Mouse (Mus musculus) neural tube, embryonic 13.5 days (tissue): ENCODE measurements around the gene Tmem135. TPM values are rescaled to one million over a fixed set of nuclear protein-coding genes. Genes with fewer than 3 reads are reported as not detected.

ENCODE experiments used
- ATAC-seq: fragments of 200-750 bp; cut with Nextera tagmentation; 2 replicates; pipeline ENCODE4 v1.8.0; 2017; ENCODE audit warnings: low read depth, mild to moderate bottlenecking, moderate TSS enrichment, moderate library complexity
- H3K27ac ChIP-seq: fragments of 300-500 bp; sonication (generic); replicated peaks from 2 replicates; pipeline ENCODE4 v1.5.1; 2015; ENCODE audit warnings: moderate library complexity, mild to moderate bottlenecking, inconsistent platforms
- H3K27me3 ChIP-seq: fragments of 300-500 bp; sonication (generic); 2 replicates; pipeline ENCODE4 v1.6.1; 2015; ENCODE audit warnings: mild to moderate bottlenecking, inconsistent platforms
- H3K36me3 ChIP-seq: fragments of 300-500 bp; sonication (generic); 2 replicates; pipeline ENCODE4 v1.6.1; 2015; ENCODE audit warnings: mild to moderate bottlenecking, inconsistent platforms
- H3K4me1 ChIP-seq: fragments of 300-500 bp; sonication (generic); replicated peaks from 2 replicates; pipeline ENCODE4 v1.6.1; 2015; ENCODE audit warnings: inconsistent platforms
- H3K4me2 ChIP-seq: fragments of 300-500 bp; sonication (generic); 2 replicates; pipeline ENCODE4 v1.6.1; 2015; ENCODE audit warnings: inconsistent platforms, mild to moderate bottlenecking, moderate library complexity
- H3K4me3 ChIP-seq: fragments of 300-500 bp; sonication (generic); 2 replicates; pipeline ENCODE4 v1.5.1; 2015; ENCODE audit warnings: mild to moderate bottlenecking, inconsistent platforms
- H3K9ac ChIP-seq: fragments of 300-500 bp; sonication (generic); 2 replicates; pipeline ENCODE4 v1.6.1; 2015; ENCODE audit warnings: moderate library complexity, mild to moderate bottlenecking, inconsistent platforms
- H3K9me3 ChIP-seq: fragments of 300-500 bp; sonication (generic); 2 replicates; pipeline ENCODE4 v1.6.1; 2016; ENCODE audit warnings: inconsistent platforms
- WGBS: fragments of 180-500 bp; shearing (Covaris S2); methylation state at CpG from one replicate; pipeline ENCODE4 v1.1.7; 2015; 5-methylcytosine and 5-hydroxymethylcytosine counted together
- polyA plus RNA-seq: library from polyadenylated mRNA; unstranded; fragments of >200 nt; fragmentation: Nextera tagmentation; extraction: Ambion mirVana; gene quantifications from 2 replicates; pipeline ENCODE4 v1.2.1, GENCODE M21; 2015

Gene Tmem135
- polyA plus RNA-seq, 1 experiment from 2014 or later: 21.3 TPM

GRCm38 (mm10) chr7:89253317-89253716 is 150.7 kb downstream of the Tmem135 start:
- no peaks in the 10 kb centered on the region for H3K27me3 ChIP-seq
- no peaks in the 10 kb centered on the region for H3K4me1 ChIP-seq
- H3K9me3 ChIP-seq: no peaks in the 10 kb centered on the region
- 87% methylated on average over 2 of the region's 2 CpGs for WGBS
- no peak overlapping the region for H3K4me3 ChIP-seq
- H3K4me2 ChIP-seq: no peak overlapping the region
- H3K27ac ChIP-seq: no peak overlapping the region
- no peaks in the 10 kb centered on the region for H3K36me3 ChIP-seq
- ATAC-seq: no peak
- H3K9ac ChIP-seq: no peak overlapping the region

DNA sequence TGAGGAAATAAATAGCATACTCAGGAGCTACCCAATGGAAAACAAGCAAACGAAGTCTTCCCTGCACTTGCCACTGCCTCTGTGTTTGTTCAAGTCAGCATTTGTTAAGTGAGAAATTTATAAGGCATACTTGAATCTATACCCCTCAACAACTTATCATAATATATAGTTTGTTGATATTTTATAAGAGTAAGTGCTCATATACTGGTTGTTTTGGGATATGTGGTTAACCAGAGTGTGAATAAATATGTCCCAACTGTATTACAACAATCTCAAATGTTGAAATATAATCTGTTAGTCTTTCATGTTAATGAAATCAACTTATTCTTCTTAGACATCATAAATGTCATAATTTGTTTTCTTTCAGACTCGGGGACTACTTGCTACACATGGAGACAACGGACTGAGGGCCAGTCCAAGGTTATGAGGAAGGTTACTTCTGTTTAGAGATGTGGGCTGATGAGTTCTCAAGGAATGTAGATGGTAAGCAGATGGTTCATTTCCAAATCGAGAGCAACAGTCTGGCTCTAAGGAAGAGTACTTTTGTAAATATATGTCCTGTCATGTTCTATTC is 152.1 kb downstream of the Tmem135 start:
- 86% methylated on average over 4 of the region's 4 CpGs for WGBS
- H3K4me2 ChIP-seq: no peak overlapping the region
- ATAC-seq: no peak

GRCm38 (mm10) chr7:89248135-89248850 is 155.7 kb downstream of the Tmem135 start:
- H3K27ac ChIP-seq: no peak overlapping the region
- no peaks in the 10 kb centered on the region for H3K4me1 ChIP-seq
- H3K4me3 ChIP-seq: no peak overlapping the region
- no peak overlapping the region for H3K9ac ChIP-seq
- WGBS: 45% methylated on average over 7 of the region's 7 CpGs
- no peaks in the 10 kb centered on the region for H3K36me3 ChIP-seq
- no peak overlapping the region for H3K4me2 ChIP-seq
- no peaks in the 10 kb centered on the region for H3K9me3 ChIP-seq
- ATAC-seq: no peak
- no peaks in the 10 kb centered on the region for H3K27me3 ChIP-seq

More for the DNA sequence above, 152.1 kb downstream of the Tmem135 start:
- Histone ChIP-seq H3K27ac (no peak overlapping the region), H3K4me3 (no peak overlapping the region), H3K27me3 (no peaks in the 10 kb centered on the region), H3K4me1 (no peaks in the 10 kb centered on the region), H3K9me3 (no peaks in the 10 kb centered on the region), H3K36me3 (no peaks in the 10 kb centered on the region), H3K9ac (no peak overlapping the region)

DNA sequence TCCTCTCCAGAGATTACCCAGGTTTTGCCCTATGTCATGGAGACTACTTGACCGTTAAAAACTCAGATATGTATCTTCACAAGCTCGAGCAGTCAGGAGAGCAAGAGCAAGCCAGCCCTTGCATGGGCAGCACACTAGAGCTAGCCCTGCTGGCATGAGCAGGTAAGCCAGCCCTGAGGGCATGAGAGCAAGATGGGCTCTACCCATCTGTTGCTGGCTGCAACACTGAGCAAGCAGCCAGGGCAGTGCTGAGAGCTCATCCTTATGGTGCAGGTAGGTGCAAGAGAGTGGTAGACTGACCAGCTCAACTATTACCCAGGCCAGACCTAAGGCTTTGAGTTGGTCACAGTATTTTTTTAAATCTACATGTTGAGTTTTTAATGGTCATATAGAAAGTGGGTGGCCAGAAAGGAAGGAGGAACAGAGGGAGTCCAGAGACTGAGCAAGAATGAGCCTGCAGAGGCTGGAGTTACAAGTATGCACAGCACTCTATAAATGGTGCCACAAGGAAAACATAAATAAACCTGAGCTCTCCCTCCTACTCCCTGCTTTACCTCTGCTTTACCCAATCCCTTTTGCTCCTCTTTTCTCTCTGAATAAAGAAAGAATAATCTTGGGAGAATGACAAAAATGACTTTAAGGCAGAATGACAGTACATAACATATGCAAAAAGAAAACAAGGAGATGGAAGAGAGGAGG is 156.9 kb downstream of the Tmem135 start:
- ATAC-seq: no peak
- no peak overlapping the region for H3K4me2 ChIP-seq
- WGBS: 92% methylated on average over 2 of the region's 2 CpGs
- H3K4me3 ChIP-seq: no peak overlapping the region
- no peaks in the 10 kb centered on the region for H3K9me3 ChIP-seq
- no peak overlapping the region for H3K27ac ChIP-seq
- H3K9ac ChIP-seq: no peak overlapping the region
- no peaks in the 10 kb centered on the region for H3K36me3 ChIP-seq
- H3K27me3 ChIP-seq: no peaks in the 10 kb centered on the region
- no peaks in the 10 kb centered on the region for H3K4me1 ChIP-seq

DNA sequence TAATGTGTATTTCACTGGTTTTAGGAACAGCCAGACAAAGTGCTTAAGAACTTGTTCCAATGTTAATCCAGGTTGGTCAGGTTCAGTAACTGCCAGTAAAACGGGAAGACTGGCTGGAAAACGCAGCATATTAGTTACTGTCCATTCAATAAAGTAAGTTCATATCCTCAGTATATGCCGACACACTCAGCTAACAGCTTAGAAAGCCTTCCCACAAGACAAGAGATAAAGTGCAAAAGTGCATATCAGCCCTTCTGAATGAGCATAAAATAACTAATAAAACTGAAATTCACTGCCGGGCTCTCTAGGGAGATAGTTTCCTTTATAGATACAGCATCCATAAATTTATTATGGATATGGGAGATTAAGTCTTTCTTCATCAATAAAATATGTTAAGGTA is 161.5 kb downstream of the Tmem135 start:
- H3K27ac ChIP-seq: no peak overlapping the region
- no peaks in the 10 kb centered on the region for H3K9me3 ChIP-seq
- no peak overlapping the region for H3K4me2 ChIP-seq
- ATAC-seq: no peak
- H3K36me3 ChIP-seq: 0 out of 2 replicates have a peak, but pooled peaks cover 9% of the 10 kb centered on the region
- H3K9ac ChIP-seq: no peak overlapping the region
- no peaks in the 10 kb centered on the region for H3K27me3 ChIP-seq
- 88% methylated on average over 4 of the region's 4 CpGs for WGBS
- no peaks in the 10 kb centered on the region for H3K4me1 ChIP-seq
- H3K4me3 ChIP-seq: no peak overlapping the region

DNA sequence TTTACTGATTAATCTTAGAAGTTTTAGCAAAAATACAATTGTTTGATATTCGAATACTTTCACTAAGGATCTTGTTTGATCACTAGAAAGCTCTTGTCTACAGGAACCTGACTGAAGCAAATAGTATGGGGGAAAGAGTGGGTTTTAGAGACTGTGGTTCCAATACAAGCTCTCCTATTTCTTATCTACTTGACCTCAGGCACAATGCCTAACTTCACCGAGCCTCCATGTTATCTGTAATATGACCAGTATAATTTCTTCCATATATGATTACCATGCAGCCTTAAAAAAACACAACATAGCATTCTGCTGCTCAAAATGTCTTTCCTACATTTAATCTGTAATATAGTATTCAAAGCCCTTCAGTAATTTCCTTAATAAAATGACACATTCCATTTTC is 161.9 kb downstream of the Tmem135 start:
- H3K9ac ChIP-seq: no peak overlapping the region
- 0 out of 2 replicates have a peak, but pooled peaks cover 9% of the 10 kb centered on the region for H3K36me3 ChIP-seq
- H3K27me3 ChIP-seq: no peaks in the 10 kb centered on the region
- WGBS: 90% methylated on average over 2 of the region's 2 CpGs
- H3K4me2 ChIP-seq: no peak overlapping the region
- no peaks in the 10 kb centered on the region for H3K9me3 ChIP-seq
- H3K27ac ChIP-seq: no peak overlapping the region
- H3K4me3 ChIP-seq: no peak overlapping the region
- no peaks in the 10 kb centered on the region for H3K4me1 ChIP-seq
- no peak for ATAC-seq

- Histone ChIP-seq H3K4me3 (no peak overlapping the region), H3K27ac (no peak overlapping the region), H3K9ac (no peak overlapping the region), H3K9me3 (no peaks in the 10 kb centered on the region), H3K27me3 (no peaks in the 10 kb centered on the region), H3K4me2 (no peak overlapping the region), H3K36me3 (0 out of 2 replicates have a peak, but pooled peaks cover 9% of the 10 kb centered on the region), H3K4me1 (no peaks in the 10 kb centered on the region)
- 87% methylated on average over 4 of the region's 4 CpGs for WGBS
- no peak for ATAC-seq
These were observed 164.4 kb downstream of the Tmem135 start for GRCm38 (mm10) chr7:89239592-89239991.

DNA sequence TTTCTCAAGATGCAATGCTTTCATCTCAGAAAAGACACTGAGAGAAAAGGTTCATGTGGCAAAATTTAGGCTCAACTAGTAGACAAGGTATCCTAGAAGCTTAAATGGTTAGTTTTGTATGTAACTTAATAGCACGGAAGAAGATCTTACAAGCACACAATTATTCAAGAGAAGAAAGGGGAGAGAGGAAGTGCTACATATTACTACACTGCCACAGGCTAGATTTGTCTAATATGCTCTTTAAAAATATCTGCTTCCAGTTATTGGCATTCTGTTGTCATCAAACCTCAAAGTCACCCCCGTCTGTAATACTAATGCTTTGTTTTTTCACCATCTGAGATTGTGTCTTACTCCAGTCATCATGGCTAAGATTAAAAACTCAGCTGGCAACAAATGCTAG is 167.4 kb downstream of the Tmem135 start:
- H3K9ac ChIP-seq: no peak overlapping the region
- H3K27me3 ChIP-seq: no peaks in the 10 kb centered on the region
- H3K4me3 ChIP-seq: no peak overlapping the region
- no peak for ATAC-seq
- 0 out of 2 replicates have a peak, but pooled peaks cover 9% of the 10 kb centered on the region for H3K36me3 ChIP-seq
- 90% methylated on average over 2 of the region's 2 CpGs for WGBS
- H3K4me2 ChIP-seq: no peak overlapping the region
- no peaks in the 10 kb centered on the region for H3K9me3 ChIP-seq
- no peak overlapping the region for H3K27ac ChIP-seq
- no peaks in the 10 kb centered on the region for H3K4me1 ChIP-seq

GRCm38 (mm10) chr7:89235974-89236507 is 168.0 kb downstream of the Tmem135 start:
- no peak overlapping the region for H3K9ac ChIP-seq
- H3K4me3 ChIP-seq: no peak overlapping the region
- ATAC-seq: no peak
- H3K36me3 ChIP-seq: 0 out of 2 replicates have a peak, but pooled peaks cover 7% of the 10 kb centered on the region
- WGBS: 69% methylated on average over 4 of the region's 4 CpGs
- no peaks in the 10 kb centered on the region for H3K9me3 ChIP-seq
- H3K27me3 ChIP-seq: no peaks in the 10 kb centered on the region
- H3K4me2 ChIP-seq: no peak overlapping the region
- no peak overlapping the region for H3K27ac ChIP-seq
- H3K4me1 ChIP-seq: no peaks in the 10 kb centered on the region

GRCm38 (mm10) chr7:89232499-89233145 is 171.4 kb downstream of the Tmem135 start:
- WGBS: 93% methylated on average over 3 of the region's 3 CpGs
- Histone ChIP-seq H3K4me3 (no peak overlapping the region), H3K36me3 (no peaks in the 10 kb centered on the region), H3K27me3 (no peaks in the 10 kb centered on the region), H3K4me2 (no peak overlapping the region), H3K9ac (no peak overlapping the region), H3K9me3 (no peaks in the 10 kb centered on the region), H3K27ac (no peak overlapping the region), H3K4me1 (no peaks in the 10 kb centered on the region)
- no peak for ATAC-seq

DNA sequence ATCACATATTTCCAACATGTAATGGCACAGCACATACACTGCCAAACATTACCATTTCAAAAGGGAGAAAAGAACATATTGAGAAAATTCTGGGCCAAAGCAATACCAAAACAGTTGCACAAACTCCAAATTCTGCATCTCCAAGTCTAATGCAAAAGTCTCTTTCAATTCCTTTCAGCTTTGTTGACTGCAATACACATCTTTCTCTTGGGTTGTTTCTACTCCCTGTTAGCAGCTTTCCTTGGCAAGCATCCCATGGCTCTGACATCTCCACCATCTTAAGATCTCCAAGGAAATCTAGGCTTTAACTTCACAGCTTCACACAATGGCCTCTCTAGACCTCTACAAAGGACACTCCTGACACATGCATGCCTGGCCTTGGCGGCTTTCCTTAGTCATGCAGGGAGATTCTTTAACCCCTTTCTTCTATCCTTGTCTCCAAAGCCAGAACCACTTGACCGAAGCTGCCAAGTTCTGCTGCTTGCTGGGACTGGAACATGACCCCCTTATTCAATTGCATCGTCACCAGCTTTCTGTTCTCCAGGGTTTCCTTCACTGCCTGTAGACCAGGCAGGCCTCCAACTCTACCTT is 172.7 kb downstream of the Tmem135 start:
- no peak overlapping the region for H3K4me3 ChIP-seq

More for the DNA sequence above, 172.7 kb downstream of the Tmem135 start:
- Histone ChIP-seq H3K27ac (no peak overlapping the region), H3K4me2 (no peak overlapping the region), H3K4me1 (no peaks in the 10 kb centered on the region), H3K36me3 (no peaks in the 10 kb centered on the region), H3K9me3 (no peaks in the 10 kb centered on the region), H3K27me3 (no peaks in the 10 kb centered on the region), H3K9ac (no peak overlapping the region)
- WGBS: 86% methylated on average over 3 of the region's 3 CpGs
- no peak for ATAC-seq
